Mouse (Mus musculus) skeletal muscle tissue, adult 2 months (tissue): ENCODE data around the gene Pou5f1.

Experiments used
- DNase-seq: peaks from one replicate; pipeline ENCODE4 v3.0.0-alpha.2; 2012; ENCODE audit warnings: low read depth, low spot score

Gene Pou5f1

DNA sequence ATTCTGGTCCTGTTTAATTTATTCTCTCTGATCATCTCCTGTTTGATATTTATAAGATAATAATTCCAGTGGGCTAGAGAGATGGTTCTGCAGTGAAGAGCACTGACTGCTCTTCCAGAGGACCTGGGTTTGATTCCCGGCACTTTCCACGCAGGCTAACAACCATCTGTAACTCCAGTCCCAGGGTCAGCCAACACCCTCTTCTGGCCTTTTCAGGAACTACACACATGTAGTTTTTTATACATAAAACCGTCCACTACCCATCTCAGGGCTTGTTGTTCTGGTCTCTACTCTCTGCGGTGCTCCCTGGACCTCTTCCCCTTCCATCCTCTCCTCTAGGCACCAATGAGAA lies 44.3 kb downstream of the Pou5f1 start:
- no peak for DNase-seq

DNA sequence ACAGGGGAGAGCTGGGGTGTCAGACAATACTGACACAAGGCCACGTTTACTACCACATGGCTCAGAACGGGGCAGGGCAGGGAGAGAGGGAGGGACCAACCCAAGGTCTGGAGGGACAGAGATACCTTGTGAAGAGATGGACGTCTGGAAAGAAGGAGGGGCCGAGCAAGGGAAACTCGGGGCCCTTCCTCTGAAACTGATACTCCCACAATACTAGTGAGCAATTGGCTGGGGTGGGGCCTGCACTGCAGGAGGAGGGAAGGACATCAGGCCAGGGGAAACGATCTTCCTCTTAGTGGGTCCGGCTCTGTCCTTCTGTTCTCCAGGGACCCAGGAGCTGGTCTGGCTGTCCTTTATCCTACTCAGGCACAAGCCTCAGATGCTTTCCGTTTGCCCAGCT lies 45.1 kb downstream of the Pou5f1 start:
- DNase-seq, result no peak

DNA sequence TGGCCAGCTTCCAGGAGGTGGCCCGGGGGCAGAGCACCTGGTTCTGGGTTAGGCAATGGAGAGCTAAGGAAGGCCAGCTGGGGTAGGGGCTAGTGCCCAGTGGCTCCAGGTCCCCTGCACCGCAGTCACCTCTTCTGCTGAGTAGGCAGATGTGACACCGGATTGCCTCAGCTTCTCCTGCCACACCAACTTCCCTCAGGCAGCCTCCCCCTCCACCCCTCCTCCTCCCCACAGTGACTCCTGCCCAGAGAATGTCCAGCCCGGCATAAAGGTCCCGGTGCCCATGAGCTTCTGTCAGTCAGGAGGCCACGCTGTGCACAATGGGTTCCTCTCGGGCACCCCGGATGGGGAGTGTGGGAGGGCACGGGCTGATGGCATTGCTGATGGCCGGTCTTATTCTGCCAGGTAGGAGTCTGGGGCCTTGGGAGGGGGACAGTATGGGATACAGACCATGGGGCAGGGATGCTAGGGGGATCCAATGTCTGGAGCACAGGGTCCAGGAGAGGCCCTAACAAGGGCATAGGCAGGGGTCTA lies 46.1 kb downstream of the Pou5f1 start, which contains the start of gene Cdsn:
Gene Cdsn, plus strand, starts transcription at position 248 of the 534 bp plus-strand sequence.
- no peak for DNase-seq

DNA sequence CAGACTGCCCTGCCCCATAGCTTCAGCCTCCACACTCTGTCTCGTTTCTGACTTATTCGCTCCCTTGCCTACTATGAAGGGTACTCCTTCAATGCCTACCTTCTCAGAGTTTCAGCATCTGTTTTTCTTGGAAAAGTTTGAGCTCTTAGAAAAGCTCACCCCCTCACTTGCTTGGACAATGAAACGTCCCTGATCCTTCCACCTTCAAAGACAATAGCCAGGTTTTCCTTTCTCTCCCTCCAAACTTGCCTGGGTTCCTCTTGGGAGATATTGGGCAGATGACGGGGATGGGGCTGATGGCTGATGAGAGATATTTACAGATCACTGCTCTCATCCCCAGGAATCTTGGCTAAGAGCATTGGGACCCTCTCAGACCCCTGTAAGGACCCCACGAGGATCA lies 48.5 kb downstream of the Pou5f1 start:
- no peak for DNase-seq

- DNase-seq, result no peak
These were observed 49.1 kb downstream of the Pou5f1 start for GRCm38 (mm10) chr17:35554761-35555397.

DNA sequence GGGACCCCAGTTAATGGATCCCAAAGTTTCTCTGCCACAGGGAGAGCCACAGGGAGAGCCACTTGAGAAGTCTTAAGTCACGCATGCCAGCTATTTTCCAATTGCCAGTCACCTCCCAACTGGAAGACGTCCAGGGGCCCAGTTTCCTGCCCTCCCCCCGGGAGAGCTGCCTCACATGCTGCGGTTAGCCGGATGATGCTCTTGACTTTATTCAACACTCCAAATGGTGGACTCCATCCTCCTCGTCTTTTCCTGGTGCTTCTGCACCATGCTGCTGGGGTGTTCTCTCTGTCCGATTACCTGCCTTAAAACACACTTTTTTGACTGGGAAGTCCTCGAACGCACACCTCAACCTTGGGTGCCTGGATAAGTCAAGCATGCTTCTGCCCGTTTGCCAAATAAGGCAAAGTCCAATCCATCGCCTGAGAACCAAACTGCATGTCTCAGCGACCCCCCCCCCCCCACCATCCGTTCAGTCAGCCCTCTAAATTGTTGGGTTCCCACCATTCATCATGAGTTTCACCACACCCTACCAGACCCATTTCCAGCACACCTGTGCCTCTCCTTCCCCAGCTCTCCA lies 50.5 kb downstream of the Pou5f1 start:
- no peak for DNase-seq

DNA sequence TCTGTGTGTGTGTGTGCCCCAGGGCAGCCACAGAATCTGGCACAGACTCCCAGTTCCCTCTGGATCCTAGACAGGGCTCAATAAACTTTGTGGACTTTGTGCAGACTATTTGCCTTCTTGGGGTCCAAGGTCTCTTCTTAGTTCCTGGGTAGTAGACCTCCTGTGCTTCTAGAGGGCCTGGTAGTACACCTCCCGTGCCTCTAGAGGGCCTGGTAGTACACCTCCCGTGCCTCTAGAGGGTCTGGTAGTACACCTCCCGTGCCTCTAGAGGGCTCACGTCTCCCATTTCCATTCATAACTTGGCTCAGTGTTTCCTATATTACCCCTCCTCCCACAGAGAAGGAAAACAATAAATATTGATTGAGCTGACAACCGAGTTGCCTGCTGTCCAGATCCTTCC lies 51.0 kb downstream of the Pou5f1 start:
- DNase-seq, result no peak

DNA sequence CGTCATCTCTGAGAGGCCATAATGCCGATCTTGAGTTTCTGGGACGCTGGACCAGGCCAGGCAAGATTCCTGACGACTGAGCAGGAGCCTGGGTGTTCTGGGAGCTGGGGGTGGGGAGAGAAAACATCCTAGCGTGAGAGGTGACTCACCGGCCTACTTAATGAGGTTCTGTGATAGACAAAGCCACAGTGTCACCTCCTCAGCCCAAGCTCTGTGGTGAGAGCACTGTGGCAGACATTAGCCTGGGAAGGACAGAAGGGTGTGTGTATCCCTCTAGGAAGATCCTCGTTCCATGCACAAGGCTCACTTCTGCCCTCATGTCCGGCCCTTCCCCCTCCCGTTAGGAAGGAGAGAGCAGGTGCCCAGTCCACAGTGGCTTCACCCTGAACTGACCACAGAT lies 51.5 kb downstream of the Pou5f1 start:
- no peak for DNase-seq

GRCm38 (mm10) chr17:35558216-35558615 lies 52.4 kb downstream of the Pou5f1 start:
- no peak for DNase-seq
